ENCODE assay signal across 17 mouse cellular contexts in genomic region chr15:100821824-100822223, GRCm38 (mm10). TPM values are rescaled to one million over a fixed set of nuclear protein-coding genes. Genes with fewer than 3 reads are reported as not detected.
DNase-seq lines count a peak whose midpoint lies in the region; ATAC-seq and TF ChIP-seq lines count a peak whose summit lies in the region.
"Had no signal": no experiment of that assay in that cellular context is flagged by ENCODE, and none has a peak within 500 bp of the region (broad histone marks: within the 10 kb centered on the region; RNA-seq: fewer than 3 reads in every experiment).

No protein-coding gene starts in this region.

- no peak overlapping the region for H3K27ac ChIP-seq in kidney, embryonic 14.5 days (ENCODE audit: low read depth, low read length)
- no peak overlapping the region; the same call in 1 of the 2 replicates for H3K27ac ChIP-seq in kidney, postnatal 0 days
- H3K27ac ChIP-seq: midbrain, embryonic 13.5 days; neural tube, embryonic 13.5 days had no signal

- no peaks in the 10 kb centered on the region; the same call in 1 of the 2 replicates for H3K9me3 ChIP-seq in kidney, embryonic 14.5 days (ENCODE audit: control insufficient read depth, low read length)
- H3K9me3 ChIP-seq in kidney, postnatal 0 days (replicated peaks; ENCODE audit: low read length): no peaks in the 10 kb centered on the region
- H3K9me3 ChIP-seq: midbrain, embryonic 13.5 days; neural tube, embryonic 13.5 days had no signal

- peaks cover 15% of the 10 kb centered on the region for H3K27me3 ChIP-seq in kidney, embryonic 14.5 days (ENCODE audit: control insufficient read depth, insufficient read depth, low read length)
- H3K27me3 ChIP-seq in kidney, postnatal 0 days (ENCODE audit: insufficient read depth, low read length): no peaks in the 10 kb centered on the region
- H3K27me3 ChIP-seq: Patski had no signal

- H3K9ac ChIP-seq in kidney, embryonic 14.5 days (ENCODE audit: low read depth, low read length): no peak overlapping the region
- H3K9ac ChIP-seq in kidney, postnatal 0 days (ENCODE audit: low read depth, low read length): no peak overlapping the region
- H3K9ac ChIP-seq: midbrain, embryonic 13.5 days; neural tube, embryonic 13.5 days had no signal

- peak; percentile 64 for TF ChIP-seq CTCF in kidney, postnatal 0 days (IDR thresholded peaks at IDR 0.05; ENCODE audit: low read depth)

- 54% methylated on average over 8 of the region's 8 CpGs for WGBS in kidney, embryonic 14.5 days
- 52% methylated on average over 8 of the region's 8 CpGs for whole genome bisulfite sequencing in kidney, postnatal 0 days

- H3K36me3 ChIP-seq in kidney, embryonic 14.5 days (ENCODE audit: control insufficient read depth, insufficient read depth, low read length): no peaks in the 10 kb centered on the region
- no peaks in the 10 kb centered on the region for H3K36me3 ChIP-seq in kidney, postnatal 0 days (ENCODE audit: insufficient read depth, low read length)

- no peak for ATAC-seq in kidney, embryonic 14.5 days (ENCODE audit: low FRiP score, low TSS enrichment)
- peak; percentile 40; the same call in 1 of the 2 replicates for ATAC-seq in kidney, postnatal 0 days (replicated peaks; ENCODE audit: low FRiP score, low read depth)
- ATAC-seq in megakaryocyte, adult 5-6 weeks (ENCODE audit: poor library complexity, severe bottlenecking): no peak
- ATAC-seq: forebrain, embryonic 16.5 days; inflammation-experienced regulatory T-cells, adult 6 months; midbrain, embryonic 13.5 days; Patski had no signal

- H3K4me3 ChIP-seq in kidney, embryonic 14.5 days (ENCODE audit: low read length): no peak overlapping the region
- no peak overlapping the region for H3K4me3 ChIP-seq in kidney, postnatal 0 days (replicated peaks; ENCODE audit: low read depth, low read length)
- H3K4me3 ChIP-seq: midbrain, embryonic 13.5 days; neural tube, embryonic 13.5 days had no signal

- H3K4me2 ChIP-seq in kidney, embryonic 14.5 days (replicated peaks; ENCODE audit: low read depth, low read length): no peak overlapping the region
- no peak overlapping the region for H3K4me2 ChIP-seq in kidney, postnatal 0 days (ENCODE audit: low read length)
- H3K4me2 ChIP-seq: midbrain, embryonic 13.5 days; neural tube, embryonic 13.5 days had no signal

- peaks cover 11% of the 10 kb centered on the region; the same call in 1 of the 2 replicates for H3K4me1 ChIP-seq in kidney, embryonic 14.5 days (ENCODE audit: control insufficient read depth, insufficient read depth, low read length)
- no peaks in the 10 kb centered on the region for H3K4me1 ChIP-seq in kidney, postnatal 0 days (replicated peaks; ENCODE audit: insufficient read depth, low read length)

- peak; percentile 65 for DNase-seq in kidney, adult 11 months
- DNase-seq in urinary bladder, adult 18-20 months (ENCODE audit: low spot score in 2 of 2): peak; percentile 19 to 22
- no peak for DNase-seq in urinary bladder, postnatal 10 days (ENCODE audit: low spot score)
- DNase-seq in kidney, postnatal 0 days (ENCODE audit: low spot score): peak; percentile 40
- peak; percentile 34 to 41 for DNase-seq in urinary bladder, postnatal 36 days (ENCODE audit: low spot score in 2 of 2)
- no peak for DNase-seq in layer of hippocampus, adult 9-11 months
- DNase-seq: adrenal gland, adult 8-10 months; gastrocnemius, postnatal 36 days; lung, adult 2 months; right cerebral cortex, adult 18-20 months had no signal

RNA-seq across cellular contexts. Expression of gene Scn8a, which starts 47.8 kb away (rescaled TPM):
- 15.1 and 18.4 TPM in 2 replicates for polyA plus RNA-seq in kidney, embryonic 14.5 days (2014; fragmentation: Nextera tagmentation; extraction: Ambion mirVana)
- 5.9 and 8.3 TPM in 2 replicates for polyA plus RNA-seq in kidney, postnatal 0 days (2015; fragmentation: Nextera tagmentation; extraction: Ambion mirVana)
- total RNA-seq in megakaryocyte, adult 5-6 weeks (2015): not detected in 2 replicates
- total RNA-seq in megakaryocyte, adult 5-6 weeks (2017): under 0.01 TPM in 1 of 2 replicates, not detected in the other

Comparison
In these comparisons a context has a peak if more than half of its experiments do, and no peak if none do; other contexts are left out.
1. DNase-seq: peak in kidney, adult 11 months (single experiment), urinary bladder, adult 18-20 months (2 of 2), kidney, postnatal 0 days (single experiment) and urinary bladder, postnatal 36 days (2 of 2); none in urinary bladder, postnatal 10 days (single experiment) and layer of hippocampus, adult 9-11 months (single experiment).